Mouse (Mus musculus) mouse trophoblast stem cell (cell line): Measurements from ENCODE around the gene Foxa3.

Source experiments
- in situ Hi-C, 2 experiments: fragments of 300-500 bp; cut with MseI, MboI; formaldehyde crosslinking; loops; 2 replicates in 1 of 2; 3 replicates in 1 of 2; pipeline ENCODE4 v1.15.1; 2025

The Foxa3 gene

DNA sequence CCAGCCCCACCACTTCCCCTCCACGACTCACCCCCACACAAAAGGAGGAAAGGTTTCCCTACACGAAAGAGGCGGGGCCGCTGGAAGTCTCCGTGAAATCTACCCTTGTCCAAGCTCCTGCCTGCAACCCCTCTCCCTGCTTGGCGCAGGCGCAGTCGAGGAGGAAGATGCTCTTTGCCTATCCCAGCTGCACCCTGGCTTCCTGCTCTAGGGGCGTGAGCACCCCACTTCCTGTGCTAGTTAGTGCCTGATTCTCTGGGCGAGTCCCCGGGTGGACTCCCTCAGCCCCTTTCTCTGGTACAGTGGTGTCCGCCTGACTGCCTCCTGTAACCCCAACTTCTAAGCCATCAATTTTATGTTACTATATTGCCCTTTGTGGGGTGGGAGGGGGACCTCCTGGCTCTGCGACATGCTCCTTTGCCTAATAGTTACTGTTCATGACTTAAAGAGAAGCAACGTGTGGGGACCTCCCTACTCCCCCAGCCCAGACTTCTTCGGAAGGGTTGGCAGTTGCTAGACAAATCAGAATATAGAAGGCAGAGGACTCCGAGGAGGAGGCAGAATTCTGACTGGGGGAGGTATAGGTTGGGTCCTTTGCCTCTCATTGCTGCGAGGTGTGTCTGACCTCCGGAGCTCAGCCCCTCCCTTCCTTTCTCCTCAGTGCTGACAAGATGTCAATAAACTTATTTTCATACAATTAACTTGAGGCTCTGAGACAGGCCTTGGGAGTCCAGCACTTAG lies 22.1 kb downstream of the Foxa3 start:
- in situ Hi-C loops: no loop called here

DNA sequence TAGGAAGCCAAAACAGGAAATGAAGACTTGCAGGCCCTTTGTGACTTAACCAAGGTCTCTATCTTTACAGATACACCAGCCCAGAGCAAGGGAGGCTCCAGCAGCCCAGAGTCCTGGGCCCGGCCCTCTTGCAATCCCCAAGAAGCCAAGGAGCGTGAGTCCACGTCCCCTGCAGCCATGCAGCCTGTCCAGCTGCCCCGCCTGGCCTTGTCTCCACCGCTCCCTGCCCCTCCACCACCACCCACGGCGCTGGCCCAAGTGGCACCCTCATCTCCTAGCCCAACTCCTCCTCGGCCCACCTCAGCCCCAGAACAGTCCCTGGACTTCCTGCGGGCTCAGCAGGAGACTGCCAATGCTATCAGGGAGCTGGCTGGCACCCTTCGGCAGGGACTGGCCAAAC lies 22.9 kb downstream of the Foxa3 start:
- in situ Hi-C loops: no loop called here

GRCm38 (mm10) chr7:18998835-18999234 lies 24.5 kb downstream of the Foxa3 start:
- in situ Hi-C loops: no loop called here

GRCm38 (mm10) chr7:18993036-18993435 lies 30.3 kb downstream of the Foxa3 start:
- in situ Hi-C loops: no loop called here

DNA sequence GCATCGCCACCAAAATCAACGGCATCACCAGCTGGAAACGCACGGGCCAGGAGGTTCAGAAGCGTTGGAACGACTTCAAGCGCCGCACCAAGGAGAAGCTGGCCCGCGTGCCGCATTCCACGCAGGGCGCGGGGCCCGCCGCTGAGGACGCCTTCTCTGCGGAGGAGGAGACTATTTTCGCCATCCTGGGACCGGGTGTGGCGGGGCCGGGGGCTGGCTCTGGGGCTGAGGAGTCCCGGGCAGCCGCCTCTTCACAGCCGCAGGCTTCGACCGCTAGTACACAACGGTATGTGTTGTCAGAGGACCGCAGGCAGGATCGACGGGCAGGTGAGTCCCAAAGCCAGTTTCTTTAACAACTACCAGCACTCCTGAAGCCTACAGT lies 31.1 kb downstream of the Foxa3 start:
- in situ Hi-C loops: no loop called here

- in situ Hi-C loops: no loop called here
Measured at GRCm38 (mm10) chr7:18991660-18992293, 31.6 kb downstream of the Foxa3 start.

DNA sequence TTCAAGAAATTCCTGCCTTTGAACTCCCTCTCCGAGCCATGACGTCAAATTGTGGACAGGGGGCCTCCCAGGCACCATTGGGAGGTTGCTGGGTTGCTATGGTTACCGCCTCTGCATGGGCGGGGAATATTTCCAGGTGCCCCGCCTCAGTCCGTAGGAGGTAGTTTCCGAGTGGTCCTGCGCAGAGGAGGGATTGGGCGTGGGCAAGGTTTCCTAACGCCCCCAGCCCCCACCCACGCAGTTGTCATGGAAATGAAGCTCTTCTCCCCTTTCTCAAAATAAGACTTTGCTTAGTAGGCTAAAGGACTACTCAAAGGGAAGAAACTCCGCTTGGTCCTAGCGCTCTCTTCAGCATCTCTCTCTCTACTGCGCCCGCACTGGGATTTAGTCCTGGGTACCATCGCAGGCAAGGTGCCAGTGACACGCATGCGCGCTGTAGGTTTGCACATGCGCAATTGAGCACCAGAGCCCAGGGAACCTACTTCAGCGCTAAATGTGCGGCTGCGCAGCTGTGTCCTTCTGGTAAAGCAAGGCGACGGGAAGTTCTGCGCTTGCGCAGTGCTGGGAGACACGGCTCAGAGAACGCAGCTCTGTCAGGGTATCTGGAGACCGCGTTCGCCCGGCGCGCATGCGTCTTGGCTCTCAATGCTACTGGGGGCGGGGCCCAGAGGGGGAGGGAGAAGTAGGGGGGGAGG lies 32.6 kb downstream of the Foxa3 start, which contains the start of gene Mypop:
Gene Mypop (plus strand): TSS at position 645 of the 695 bp plus-strand sequence.
- in situ Hi-C loops: no loop called here

DNA sequence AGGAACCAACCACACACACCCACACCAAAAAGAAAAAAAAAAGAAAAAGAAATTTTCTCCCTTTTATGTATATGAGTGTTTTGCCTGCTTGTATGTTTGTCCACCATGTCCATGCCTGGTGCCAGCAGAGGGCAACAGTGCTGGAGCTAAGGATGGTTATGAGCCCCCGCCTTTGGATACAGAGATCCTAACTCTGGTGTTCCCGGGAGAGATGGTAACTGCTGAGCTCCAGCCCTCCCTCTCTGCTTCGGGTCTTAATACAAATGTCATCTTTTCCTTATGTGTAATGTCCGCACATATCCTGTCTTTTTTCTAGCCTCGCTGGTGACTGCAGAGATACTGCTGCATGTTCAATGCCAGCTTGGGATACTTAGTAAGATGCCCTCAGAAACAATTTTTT lies 33.3 kb downstream of the Foxa3 start:
- in situ Hi-C loops: no loop called here

DNA sequence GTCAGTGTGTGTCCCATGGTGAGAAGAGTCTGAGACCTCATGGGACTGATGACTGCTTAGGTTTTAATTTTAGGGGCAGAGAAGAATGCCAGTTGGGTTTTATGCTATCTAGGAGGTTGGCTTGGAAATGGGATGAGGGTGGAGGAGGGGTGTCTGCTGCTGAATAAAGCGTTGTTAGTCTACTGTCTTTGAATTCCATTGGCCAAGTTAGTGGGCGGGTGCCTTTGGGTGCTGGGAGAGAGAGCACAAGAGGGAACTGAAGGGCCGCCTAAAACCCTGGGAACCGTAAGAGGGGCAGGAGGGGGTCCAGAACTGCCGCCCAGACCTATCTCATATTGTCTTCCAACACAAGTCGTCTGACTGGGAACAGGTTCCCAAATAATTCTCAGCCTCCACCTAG lies 34.6 kb downstream of the Foxa3 start:
- in situ Hi-C loops: no loop called here

DNA sequence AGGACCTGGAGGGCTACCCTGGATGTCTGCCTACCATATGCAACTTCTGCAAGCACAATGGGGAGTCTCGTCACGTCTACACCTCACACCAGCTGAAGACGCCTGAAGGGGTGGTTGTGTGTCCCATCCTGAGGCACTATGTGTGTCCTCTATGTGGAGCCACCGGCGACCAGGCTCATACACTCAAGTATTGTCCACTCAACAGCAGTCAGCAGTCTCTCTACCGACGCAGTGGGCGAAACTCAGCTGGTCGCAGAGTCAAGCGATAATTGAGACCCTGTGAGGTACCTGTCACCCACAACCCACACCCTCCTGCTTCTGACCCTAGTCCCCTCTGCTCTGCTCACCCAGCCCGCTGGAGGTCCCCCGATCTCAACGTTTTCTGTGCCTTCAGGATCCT lies 35.6 kb downstream of the Foxa3 start:
- in situ Hi-C loops: no loop called here

GRCm38 (mm10) chr7:18987100-18987499 lies 36.2 kb downstream of the Foxa3 start, which contains the start of gene Nanos2:
TSS of gene Nanos2 (plus strand) at chr7:18987400.
- in situ Hi-C loops: no loop called here

DNA sequence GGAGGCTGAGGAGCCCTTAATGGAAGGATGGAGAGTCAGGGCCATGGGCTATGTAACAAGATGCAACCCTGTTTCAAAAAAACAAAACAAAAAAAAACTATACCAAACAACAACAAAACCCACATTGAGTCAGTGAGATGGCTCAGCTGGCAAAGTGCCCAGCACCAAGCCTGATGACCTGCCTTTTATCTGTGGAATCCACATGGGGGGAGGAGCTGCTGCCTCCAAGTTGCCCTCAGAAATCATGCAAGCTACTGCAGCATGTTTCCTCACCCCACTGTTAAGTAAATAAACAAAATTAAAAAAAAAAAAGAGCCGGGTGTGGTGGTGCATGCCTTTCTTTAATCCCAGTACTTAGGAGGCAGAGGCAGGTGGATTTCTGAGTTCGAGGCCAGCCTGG lies 36.8 kb downstream of the Foxa3 start:
- in situ Hi-C loops: no loop called here

GRCm38 (mm10) chr7:18978381-18978780 lies 45.0 kb downstream of the Foxa3 start:
- in situ Hi-C loops: no loop called here

DNA sequence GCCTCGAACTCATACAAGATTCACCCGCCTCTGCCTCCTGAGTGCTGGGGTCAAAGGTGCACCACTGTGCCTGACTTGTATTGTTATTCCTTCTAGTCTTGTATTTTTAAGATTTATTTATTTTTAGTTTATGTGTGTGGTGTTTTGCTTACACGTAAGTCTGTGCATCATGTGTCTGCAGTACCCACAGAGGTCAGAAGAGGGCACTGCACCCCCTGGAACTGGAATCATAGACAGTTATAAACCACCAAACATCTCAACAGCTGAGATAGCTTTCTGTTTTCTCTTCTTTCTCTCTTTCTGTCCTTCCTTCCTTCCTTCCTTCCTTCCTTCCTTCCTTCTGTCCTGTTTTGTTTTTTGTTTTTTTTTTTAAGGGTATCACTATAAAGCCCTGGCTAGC lies 52.4 kb downstream of the Foxa3 start:
- in situ Hi-C loops: no loop called here

DNA sequence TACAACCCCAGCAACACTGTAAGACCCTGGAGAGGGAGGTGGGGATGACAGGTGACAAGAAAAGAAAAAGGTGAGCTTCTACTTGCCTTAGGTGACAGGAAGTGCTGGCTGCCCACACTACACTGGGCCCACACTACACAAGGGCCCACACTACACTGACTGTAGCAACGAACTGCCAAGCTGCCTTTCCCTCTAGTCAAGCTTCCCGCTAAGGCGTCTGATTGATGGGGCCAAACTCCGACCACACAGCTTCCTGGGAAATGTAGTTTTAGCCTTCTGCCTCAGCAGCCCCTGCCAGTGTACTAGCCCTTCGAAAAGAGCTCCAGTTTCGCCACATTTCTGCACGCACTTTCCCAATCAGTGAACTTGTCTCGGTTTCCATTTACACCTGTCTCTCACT lies 55.7 kb downstream of the Foxa3 start:
- in situ Hi-C loops: no loop called here

DNA sequence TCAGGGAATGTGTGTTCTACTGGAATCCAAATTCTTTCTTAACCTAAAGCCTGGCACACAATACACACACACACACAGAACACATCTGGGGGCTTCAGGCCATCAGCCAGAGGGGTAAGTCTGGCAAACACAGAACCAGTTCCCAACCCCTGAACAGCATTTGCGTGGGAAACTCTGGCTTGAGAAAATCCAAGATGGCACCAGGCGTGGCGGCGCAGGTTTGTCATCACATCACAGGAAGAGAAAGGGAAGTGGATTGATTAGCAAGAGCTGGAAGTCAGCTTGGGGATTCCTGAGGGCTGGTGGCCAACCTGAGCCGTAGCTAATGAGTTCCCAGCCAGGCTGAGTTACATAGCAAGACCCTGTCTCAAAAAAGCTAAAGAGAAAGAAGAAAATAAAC lies 58.0 kb downstream of the Foxa3 start:
- in situ Hi-C loops: no loop called here

DNA sequence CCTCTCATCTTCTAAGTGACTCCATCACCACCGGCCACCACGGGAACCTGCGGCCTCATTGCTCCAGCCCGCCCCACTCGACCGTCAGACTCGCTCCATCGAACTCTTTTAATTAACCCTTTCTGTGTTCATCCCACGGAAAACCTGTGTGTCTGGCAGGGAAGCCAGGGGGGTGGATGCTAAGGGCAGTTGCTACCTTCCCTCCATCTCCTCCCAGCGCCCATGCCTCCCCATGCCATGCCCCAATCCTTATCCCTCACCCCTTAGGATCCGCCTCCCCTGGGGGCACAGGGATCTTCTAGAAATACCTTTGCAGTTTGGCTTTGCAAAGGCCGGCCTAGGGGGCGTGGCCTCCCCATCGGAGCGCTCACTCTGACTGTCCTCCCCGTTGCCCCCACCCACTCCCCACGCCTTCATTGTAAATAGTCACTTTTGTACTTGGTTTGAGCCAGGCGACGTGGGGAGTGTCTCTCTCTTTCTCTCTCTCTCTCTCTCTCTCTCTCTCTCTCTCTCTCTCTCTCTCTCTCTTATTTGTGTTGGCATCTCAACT lies 60.0 kb downstream of the Foxa3 start:
- in situ Hi-C loops: no loop called here
